Mouse (Mus musculus): Measurements from ENCODE around the gene Zic1.

- TF ChIP-seq POLR2A (IDR thresholded peaks at IDR 0.05; ENCODE audit: control insufficient read depth, extremely low read depth, insufficient read depth, low read length, poor library complexity): no peak
- no peak for TF ChIP-seq CTCF (IDR thresholded peaks at IDR 0.05; ENCODE audit: borderline replicate concordance, control insufficient read depth, extremely low read depth, insufficient read depth, low read length, poor library complexity)
Measured at GRCm38 (mm10) chr9:91377036-91377872, 11.6 kb upstream of the Zic1 start.
